Mouse (Mus musculus) C2C12 (cell line): Measurements from ENCODE around the gene Ddx41. TPM values are rescaled to one million over a fixed set of nuclear protein-coding genes. Genes with fewer than 3 reads are reported as not detected.

ENCODE experiments used
- H3K27me3 ChIP-seq: one replicate; pipeline ENCODE4 v1.6.1; 2011; ENCODE audit not compliant: control insufficient read depth, insufficient read depth, insufficient read length
- H3K36me3 ChIP-seq: one replicate; pipeline ENCODE4 v1.6.1; 2011; ENCODE audit not compliant: control insufficient read depth, insufficient read depth
- H3K4me3 ChIP-seq: one replicate; pipeline ENCODE4 v1.5.1; 2011; ENCODE audit warnings: mild to moderate bottlenecking, control low read depth; ENCODE audit not compliant: poor library complexity, insufficient read depth, severe bottlenecking
- H3K79me2 ChIP-seq: one replicate; pipeline ENCODE4 v1.6.1; 2011; ENCODE audit not compliant: control insufficient read depth, insufficient read depth
- H3K79me3 ChIP-seq: one replicate; pipeline ENCODE4 v1.6.1; 2011; ENCODE audit warnings: low read depth, control low read depth
- H3ac ChIP-seq: one replicate; pipeline ENCODE3; 2011; ENCODE audit warnings: low read depth; ENCODE audit not compliant: control insufficient read depth, insufficient read length
- CEBPB ChIP-seq: IDR thresholded peaks from one replicate; pipeline ENCODE4 v1.6.1; 2011; ENCODE audit warnings: low read depth, mild to moderate bottlenecking, control low read depth, moderate library complexity
- CTCF ChIP-seq: IDR thresholded peaks from one replicate; pipeline ENCODE4 v1.5.1; 2011; ENCODE audit not compliant: control insufficient read depth, insufficient read depth, insufficient read length
- FOSL1 ChIP-seq: IDR thresholded peaks from one replicate; pipeline ENCODE4 v1.8.0; 2011; ENCODE audit warnings: mild to moderate bottlenecking, low read length; ENCODE audit not compliant: poor library complexity, insufficient read depth, severe bottlenecking
- MAX ChIP-seq: IDR thresholded peaks from one replicate; pipeline ENCODE4 v1.6.1; 2011; ENCODE audit warnings: mild to moderate bottlenecking, control low read depth
- MYOD1 ChIP-seq: IDR thresholded peaks from one replicate; pipeline ENCODE4 v1.6.1; 2011; ENCODE audit warnings: low read depth; ENCODE audit not compliant: control insufficient read depth, insufficient read length
- MYOG ChIP-seq: IDR thresholded peaks from one replicate; pipeline ENCODE4 v1.6.1; 2011; ENCODE audit not compliant: control insufficient read depth, insufficient read length; ENCODE audit errors: extremely low read depth
- USF1 ChIP-seq: IDR thresholded peaks from one replicate; pipeline ENCODE4 v1.6.1; 2011; ENCODE audit warnings: low read depth, mild to moderate bottlenecking, control low read depth, moderate library complexity
- polyA plus RNA-seq: library from polyadenylated mRNA; unstranded; fragments of >200 nt; fragmentation: generic; extraction: Trizol; gene quantifications from one replicate; pipeline ENCODE4 v1.2.1, GENCODE M21; 2012; ENCODE audit warnings: missing spikeins

Ddx41 gene
- polyA plus RNA-seq, 1 experiment = 65.4 TPM

- H3ac ChIP-seq = peak within 1 kb of the TSS; percentile 95
- H3K36me3 ChIP-seq = peaks cover 29% of the 10 kb centered on the region
Observed at GRCm38 (mm10) chr13:55513111-55513748, 23.2 kb downstream of the Ddx41 start, which contains the start of gene Pdlim7. Pdlim7 (minus strand) TSS chr13:55513676.

DNA sequence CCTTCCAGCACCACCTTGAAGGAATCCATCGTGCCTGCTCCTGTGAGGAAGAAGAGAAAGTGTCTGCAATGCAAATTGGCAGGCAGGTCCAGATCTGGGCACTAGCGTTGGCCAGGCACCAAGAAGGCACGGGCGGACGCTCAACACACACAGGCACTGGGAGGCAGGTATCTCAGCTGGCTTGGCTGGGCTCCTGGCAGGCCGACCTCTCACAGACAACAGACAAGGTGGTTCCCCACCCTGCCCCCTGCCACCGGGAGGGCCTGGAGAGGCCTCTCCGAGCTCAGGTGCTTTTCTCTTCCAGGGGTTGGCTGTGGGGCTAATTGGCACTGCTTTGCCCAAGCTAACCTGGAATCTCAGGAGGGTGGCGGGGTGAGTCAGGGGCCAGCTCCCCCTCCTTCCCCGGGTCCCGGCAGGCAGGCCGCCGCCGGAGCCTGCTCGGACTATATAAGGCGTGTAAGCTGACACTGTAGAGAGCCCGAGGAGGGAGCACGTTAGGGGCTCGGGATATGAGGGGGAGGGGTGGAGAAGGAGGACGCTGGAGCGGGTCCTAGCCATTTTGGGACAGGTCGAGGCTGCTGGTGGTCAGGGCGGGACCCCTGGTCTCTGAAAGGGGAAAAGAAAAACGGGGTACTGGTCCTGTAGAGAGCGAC, 24.0 kb downstream of the Ddx41 start:
- H3ac ChIP-seq = peak overlapping the region; percentile 95
- peaks cover 55% of the 10 kb centered on the region for H3K79me2 ChIP-seq
- peaks cover 34% of the 10 kb centered on the region for H3K36me3 ChIP-seq
- no peak for TF ChIP-seq MAX
- no peak for TF ChIP-seq MYOD1
- TF ChIP-seq FOSL1 = no peak
- no peak for TF ChIP-seq MYOG
- no peak for TF ChIP-seq CTCF
- TF ChIP-seq USF1 = no peak
- TF ChIP-seq CEBPB = no peak
- H3K4me3 ChIP-seq = peak overlapping the region; percentile 91
- H3K79me3 ChIP-seq = peaks cover 40% of the 10 kb centered on the region
- H3K27me3 ChIP-seq = no peaks in the 10 kb centered on the region

More at GRCm38 (mm10) chr13:55513111-55513748, 23.2 kb downstream of the Ddx41 start, which contains the start of gene Pdlim7:
- TF ChIP-seq CEBPB (no peak), MAX (peak; percentile 21), CTCF (peak; percentile 62), USF1 (no peak), FOSL1 (no peak), MYOG (no peak), MYOD1 (no peak)
- Histone ChIP-seq H3K79me3 (peaks cover 35% of the 10 kb centered on the region), H3K4me3 (peak within 1 kb of the TSS; percentile 91), H3K79me2 (peaks cover 48% of the 10 kb centered on the region), H3K27me3 (no peaks in the 10 kb centered on the region)

- Histone ChIP-seq H3K27me3 (no peaks in the 10 kb centered on the region), H3K79me2 (peaks cover 65% of the 10 kb centered on the region), H3K36me3 (peaks cover 45% of the 10 kb centered on the region), H3K4me3 (peak overlapping the region; percentile 91), H3K79me3 (peaks cover 42% of the 10 kb centered on the region), H3ac (peak overlapping the region; percentile 95)
- TF ChIP-seq CTCF (no peak), FOSL1 (no peak), USF1 (no peak), MYOG (no peak), MYOD1 (no peak), CEBPB (no peak), MAX (no peak)
Observed at GRCm38 (mm10) chr13:55511492-55511861, 25.0 kb downstream of the Ddx41 start.

DNA sequence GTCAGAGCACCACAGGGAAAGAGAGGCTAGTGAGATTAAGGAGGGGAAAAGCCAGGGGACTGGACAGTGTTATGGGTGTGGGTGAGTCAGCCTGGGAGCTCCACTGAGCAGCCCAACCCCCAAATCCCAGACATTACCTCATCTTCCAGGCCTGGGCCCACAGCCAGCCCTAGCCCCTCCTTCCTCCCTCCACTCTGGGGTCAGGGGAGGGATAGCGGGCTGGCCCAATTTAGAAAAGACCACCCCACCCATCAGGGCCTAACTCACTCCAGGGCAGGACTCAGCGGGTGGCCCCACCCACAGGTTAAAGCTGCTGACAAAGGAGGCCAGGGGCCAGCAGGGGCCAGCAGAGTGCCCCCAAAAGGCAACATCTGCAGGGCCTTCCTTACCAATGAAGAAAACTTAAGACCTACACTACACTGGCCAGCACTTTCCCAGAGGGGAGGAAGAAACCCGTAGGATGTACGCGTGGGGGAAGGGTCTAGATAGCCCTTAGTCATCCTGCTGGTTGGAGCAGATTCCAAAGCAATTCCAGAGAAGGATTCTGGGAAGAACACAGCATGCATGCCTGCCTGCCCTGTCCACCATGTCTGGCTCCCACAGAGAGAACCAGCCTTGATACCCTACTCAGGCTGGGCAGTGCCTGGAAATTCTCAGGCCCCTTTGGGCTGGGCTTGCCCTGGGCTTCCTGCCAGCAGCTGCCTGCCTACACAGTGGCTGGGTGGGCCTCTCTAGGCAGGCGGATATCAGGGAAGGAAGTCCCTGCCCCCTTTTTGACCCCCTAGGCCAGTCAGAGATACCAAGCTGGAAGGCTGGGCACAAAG, 25.6 kb downstream of the Ddx41 start:
- peak overlapping the region; percentile 95 for H3ac ChIP-seq
- H3K79me2 ChIP-seq = peaks cover 71% of the 10 kb centered on the region
- H3K27me3 ChIP-seq = no peaks in the 10 kb centered on the region
- H3K4me3 ChIP-seq = peak overlapping the region; percentile 91
- H3K36me3 ChIP-seq = peaks cover 51% of the 10 kb centered on the region
- H3K79me3 ChIP-seq = peaks cover 42% of the 10 kb centered on the region
- TF ChIP-seq MAX (peak; percentile 19), MYOG (no peak), USF1 (no peak), MYOD1 (no peak), FOSL1 (no peak)

GRCm38 (mm10) chr13:55510332-55510667, 26.2 kb downstream of the Ddx41 start:
- Histone ChIP-seq H3K4me3 (no peak overlapping the region), H3K36me3 (peaks cover 57% of the 10 kb centered on the region)

More at GRCm38 (mm10) chr13:55510332-55510667, 26.2 kb downstream of the Ddx41 start:
- peaks cover 42% of the 10 kb centered on the region for H3K79me3 ChIP-seq
- no peaks in the 10 kb centered on the region for H3K27me3 ChIP-seq
- TF ChIP-seq CTCF (no peak), CEBPB (no peak), USF1 (no peak), MYOG (no peak), MYOD1 (no peak), MAX (no peak), FOSL1 (no peak)
- H3K79me2 ChIP-seq = peaks cover 77% of the 10 kb centered on the region
- peak overlapping the region; percentile 56 for H3ac ChIP-seq
